In the genomic region with DNA sequence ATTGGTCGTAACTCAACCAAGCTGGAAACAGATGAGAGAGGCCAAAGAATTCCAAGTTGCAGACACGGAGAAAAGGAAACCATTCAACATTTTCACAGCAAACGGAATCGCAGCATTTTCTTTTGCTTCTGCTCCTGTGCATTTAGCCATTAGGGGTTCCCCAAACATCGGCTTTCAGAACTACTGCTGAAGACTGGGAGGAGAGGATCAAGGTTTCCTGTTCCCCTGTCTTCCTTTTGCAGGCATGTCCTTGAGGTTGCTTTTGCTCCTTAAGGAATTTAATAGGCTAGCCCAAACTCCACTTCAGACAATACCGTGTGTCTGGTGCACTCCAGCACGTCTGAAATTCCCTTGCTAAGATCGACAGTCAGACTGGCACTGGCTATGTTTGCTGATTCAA, we compare ENCODE assay signal across 19 mouse cellular contexts.
DNase-seq lines count a peak whose midpoint lies in the region; ATAC-seq and TF ChIP-seq lines count a peak whose summit lies in the region.
"Had no signal": no experiment of that assay in that cellular context is flagged by ENCODE, and none has a peak within 500 bp of the region (broad histone marks: within the 10 kb centered on the region; RNA-seq: fewer than 3 reads in every experiment).

No protein-coding gene starts in this region.

- H3K27ac ChIP-seq in embryonic facial prominence, embryonic 13.5 days = 0 out of 2 replicates have a peak overlapping the region, but pooled peaks have one; percentile 12
- H3K27ac ChIP-seq in embryonic facial prominence, embryonic 10.5 days (replicated peaks) = no peak overlapping the region; the same call in 1 of the 2 replicates
- no peak overlapping the region for H3K27ac ChIP-seq in limb, embryonic 14.5 days (replicated peaks; ENCODE audit: low read depth, low read length)
- no peak overlapping the region for H3K27ac ChIP-seq in limb, embryonic 10.5 days
- H3K27ac ChIP-seq in limb, embryonic 15.5 days = no peak overlapping the region
- H3K27ac ChIP-seq: intestine, embryonic 15.5 days; kidney, embryonic 15.5 days; liver, embryonic 14.5 days had no signal

- no peaks in the 10 kb centered on the region for H3K9me3 ChIP-seq in embryonic facial prominence, embryonic 13.5 days
- H3K9me3 ChIP-seq in embryonic facial prominence, embryonic 10.5 days = no peaks in the 10 kb centered on the region
- H3K9me3 ChIP-seq in limb, embryonic 14.5 days (ENCODE audit: control insufficient read depth, low read length) = no peaks in the 10 kb centered on the region
- no peaks in the 10 kb centered on the region for H3K9me3 ChIP-seq in limb, embryonic 10.5 days (replicated peaks)
- no peaks in the 10 kb centered on the region for H3K9me3 ChIP-seq in limb, embryonic 15.5 days
- H3K9me3 ChIP-seq: intestine, embryonic 15.5 days; kidney, embryonic 15.5 days had no signal

- no peak for DNase-seq in embryonic facial prominence, embryonic 10.5 days (ENCODE audit: low spot score)
- DNase-seq in limb, embryonic 14.5 days (ENCODE audit: low spot score) = no peak
- DNase-seq in limb, embryonic 10.5 days (ENCODE audit: low spot score) = no peak
- no peak for DNase-seq in adrenal gland, adult 18-20 months (ENCODE audit: low spot score in 2 of 2)
- no peak for DNase-seq in adrenal gland, postnatal 36 days
- DNase-seq in cerebellum, adult 18-20 months = no peak
- DNase-seq: cerebellum, adult 11-12 months; heart, postnatal 10 days; right cerebral cortex, postnatal 25 days; thymus, postnatal 36 days had no signal

- H3K27me3 ChIP-seq in embryonic facial prominence, embryonic 13.5 days = no peaks in the 10 kb centered on the region
- no peaks in the 10 kb centered on the region for H3K27me3 ChIP-seq in embryonic facial prominence, embryonic 10.5 days (replicated peaks; ENCODE audit: low read depth, poor library complexity, severe bottlenecking)
- no peaks in the 10 kb centered on the region for H3K27me3 ChIP-seq in limb, embryonic 14.5 days (ENCODE audit: control insufficient read depth, insufficient read depth, low read length)
- no peaks in the 10 kb centered on the region for H3K27me3 ChIP-seq in limb, embryonic 10.5 days (ENCODE audit: low read depth, poor library complexity, severe bottlenecking)
- no peaks in the 10 kb centered on the region for H3K27me3 ChIP-seq in limb, embryonic 15.5 days
- H3K27me3 ChIP-seq: CH12.LX; intestine, embryonic 15.5 days; kidney, embryonic 15.5 days; megakaryocyte, embryonic 14.5 days had no signal

- whole genome bisulfite sequencing in embryonic facial prominence, embryonic 13.5 days = 43% methylated on average over 8 of the region's 8 CpGs
- WGBS in embryonic facial prominence, embryonic 10.5 days = 68% methylated on average over 8 of the region's 8 CpGs
- WGBS in limb, embryonic 14.5 days = 54% methylated on average over 8 of the region's 8 CpGs
- WGBS in limb, embryonic 10.5 days = 82% methylated on average over 8 of the region's 8 CpGs
- WGBS in limb, embryonic 15.5 days = 47% methylated on average over 8 of the region's 8 CpGs

- no peaks in the 10 kb centered on the region for H3K36me3 ChIP-seq in embryonic facial prominence, embryonic 13.5 days
- no peaks in the 10 kb centered on the region for H3K36me3 ChIP-seq in embryonic facial prominence, embryonic 10.5 days (replicated peaks)
- no peaks in the 10 kb centered on the region for H3K36me3 ChIP-seq in limb, embryonic 14.5 days (ENCODE audit: control insufficient read depth, insufficient read depth, low read length)
- H3K36me3 ChIP-seq in limb, embryonic 10.5 days = no peaks in the 10 kb centered on the region
- H3K36me3 ChIP-seq in limb, embryonic 15.5 days = no peaks in the 10 kb centered on the region
- H3K36me3 ChIP-seq: intestine, embryonic 15.5 days; kidney, embryonic 15.5 days had no signal

- H3K4me3 ChIP-seq in embryonic facial prominence, embryonic 13.5 days = no peak overlapping the region
- no peak overlapping the region for H3K4me3 ChIP-seq in embryonic facial prominence, embryonic 10.5 days
- H3K4me3 ChIP-seq in limb, embryonic 14.5 days (replicated peaks; ENCODE audit: low read length) = no peak overlapping the region
- H3K4me3 ChIP-seq in limb, embryonic 10.5 days = no peak overlapping the region
- no peak overlapping the region for H3K4me3 ChIP-seq in limb, embryonic 15.5 days
- H3K4me3 ChIP-seq: erythroblast, embryonic 14.5 days; intestine, embryonic 15.5 days; kidney, embryonic 15.5 days; megakaryocyte, embryonic 14.5 days had no signal

- peak overlapping the region; percentile 37 for H3K4me2 ChIP-seq in embryonic facial prominence, embryonic 13.5 days
- peak overlapping the region; percentile 10; the same call in 1 of the 2 replicates for H3K4me2 ChIP-seq in limb, embryonic 14.5 days (replicated peaks; ENCODE audit: low read depth, low read length, severe bottlenecking)
- H3K4me2 ChIP-seq in limb, embryonic 15.5 days = 0 out of 2 replicates have a peak overlapping the region, but pooled peaks have one; percentile 3
- H3K4me2 ChIP-seq: intestine, embryonic 15.5 days; kidney, embryonic 15.5 days had no signal

- no peaks in the 10 kb centered on the region for H3K4me1 ChIP-seq in embryonic facial prominence, embryonic 13.5 days
- peaks cover 8% of the 10 kb centered on the region; the same call in 1 of the 2 replicates for H3K4me1 ChIP-seq in embryonic facial prominence, embryonic 10.5 days
- H3K4me1 ChIP-seq in limb, embryonic 14.5 days (ENCODE audit: control insufficient read depth, insufficient read depth, low read length) = no peaks in the 10 kb centered on the region
- H3K4me1 ChIP-seq in limb, embryonic 10.5 days = peaks cover 15% of the 10 kb centered on the region
- H3K4me1 ChIP-seq in limb, embryonic 15.5 days = no peaks in the 10 kb centered on the region
- H3K4me1 ChIP-seq: intestine, embryonic 15.5 days; kidney, embryonic 15.5 days; megakaryocyte, embryonic 14.5 days had no signal

- ATAC-seq in embryonic facial prominence, embryonic 13.5 days (ENCODE audit: insufficient number of reproducible peaks, insufficient read depth, low FRiP score, low TSS enrichment, low read depth) = no peak
- ATAC-seq in limb, embryonic 14.5 days (ENCODE audit: low FRiP score, low read depth) = no peak
- no peak for ATAC-seq in limb, embryonic 15.5 days (ENCODE audit: insufficient number of reproducible peaks, low FRiP score, low TSS enrichment, low read depth)
- ATAC-seq: intestine, embryonic 15.5 days; lung, postnatal 0 days had no signal

- H3K9ac ChIP-seq in embryonic facial prominence, embryonic 13.5 days = no peak overlapping the region
- H3K9ac ChIP-seq in limb, embryonic 14.5 days (ENCODE audit: low read depth, low read length, severe bottlenecking) = no peak overlapping the region
- no peak overlapping the region for H3K9ac ChIP-seq in limb, embryonic 15.5 days
- H3K9ac ChIP-seq: intestine, embryonic 15.5 days; kidney, embryonic 15.5 days; liver, embryonic 14.5 days had no signal

- no peak for TF ChIP-seq POLR2A in limb, embryonic 14.5 days (IDR thresholded peaks at IDR 0.05; ENCODE audit: borderline replicate concordance, extremely low read depth, insufficient read depth, insufficient read length)
